Mouse (Mus musculus) stomach, postnatal 0 days (tissue): ENCODE measurements at regions not wholly inside any gene's neighbourhood (a gene's known extent, or its start where the extent isn't known, plus 50 kb on each side); places are given as distances from the start of the nearest gene placed in this dataset.

Source experiments
- CTCF ChIP-seq: IDR thresholded peaks from 2 replicates; pipeline ENCODE4 v1.5.1; 2016; ENCODE audit warnings: antibody characterized with exemption, low read depth, mild to moderate bottlenecking, moderate library complexity
- EP300 ChIP-seq: optimal IDR thresholded peaks from 2 replicates; pipeline ENCODE3; 2016; ENCODE audit warnings: antibody characterized with exemption

DNA sequence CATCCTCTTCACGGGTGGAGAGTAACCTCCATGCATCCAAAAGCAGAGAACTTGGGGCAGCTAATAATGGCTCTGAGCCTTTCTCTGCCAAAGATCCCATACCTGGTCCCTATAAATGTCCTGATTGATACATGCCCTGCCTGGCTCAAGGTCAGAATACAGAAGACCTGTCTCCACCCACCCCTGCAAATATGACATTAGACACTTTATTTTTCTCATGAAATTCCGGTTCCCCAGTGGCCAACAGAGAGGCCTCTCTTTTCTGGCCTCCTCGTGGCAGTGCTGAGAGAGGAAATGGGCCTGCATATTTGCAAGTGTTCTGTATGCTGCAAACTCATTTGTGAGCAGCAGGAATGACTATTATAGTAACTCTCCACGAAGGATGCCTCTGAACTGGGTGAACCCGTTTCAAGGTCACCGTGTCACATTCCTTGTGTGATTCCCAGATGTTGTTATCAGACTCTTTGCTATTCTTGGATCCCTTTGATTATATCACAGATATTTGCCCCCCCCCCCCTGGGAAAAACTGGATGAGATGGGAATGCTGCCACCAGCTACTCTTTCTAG, 188.4 kb upstream of the Ipo5 start:
- no peak for TF ChIP-seq CTCF
- no peak for TF ChIP-seq EP300
